Mouse (Mus musculus): Measurements from ENCODE around the gene Brinp1. TPM values are rescaled to one million over a fixed set of nuclear protein-coding genes. Genes with fewer than 3 reads are reported as not detected.

Gene Brinp1
- 0.14 and 0.27 TPM in 2 replicates for polyA plus RNA-seq (2012; rRNA removed)

DNA sequence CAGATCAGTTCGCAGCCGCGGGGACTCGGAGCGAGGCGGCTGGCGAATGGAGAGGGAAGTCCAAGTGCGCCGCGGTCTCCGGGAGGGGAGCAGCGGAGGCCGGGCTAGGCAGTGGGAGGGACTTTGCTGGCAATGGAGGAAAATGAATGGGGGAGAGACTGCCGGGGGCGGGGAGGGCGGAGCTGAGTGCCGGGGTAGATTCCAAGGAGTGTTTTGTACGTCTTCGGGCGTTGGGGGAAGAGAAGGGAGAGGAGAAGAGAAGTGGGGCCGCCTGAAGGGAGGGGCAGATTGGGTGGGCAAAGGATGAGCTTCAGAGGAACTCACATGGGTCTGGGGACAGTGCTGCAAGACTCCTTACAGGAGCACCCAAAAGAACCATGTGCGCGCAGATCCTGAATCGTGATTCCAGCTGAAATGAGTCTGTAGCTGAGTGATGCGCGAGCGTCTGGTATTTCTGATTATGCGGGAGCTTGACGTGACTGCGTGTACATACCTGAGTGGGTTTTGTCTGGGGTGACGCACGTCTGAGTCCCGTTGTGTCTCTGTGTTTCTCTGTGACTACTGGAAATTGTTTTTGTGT, at the start of gene Brinp1:
Brinp1 (minus strand) TSS at position 76 of the 580 bp plus-strand sequence.
- DNase-seq, result no peak
- Histone ChIP-seq H3K4me3 (ENCODE audit: insufficient read depth, low read depth, low read length) (no peak within 1 kb of the TSS), H3K27ac (ENCODE audit: insufficient read depth, low read depth, low read length) (no peak within 1 kb of the TSS), H3K36me3 (ENCODE audit: control insufficient read depth, insufficient read depth, low read length) (no peaks in the 10 kb centered on the region), H3K27me3 (replicated peaks; ENCODE audit: control insufficient read depth, insufficient read depth, low read length) (no peaks in the 10 kb centered on the region), H3K4me1 (ENCODE audit: control insufficient read depth, insufficient read depth, low read length) (no peaks in the 10 kb centered on the region)
- no peak for TF ChIP-seq POLR2A (IDR thresholded peaks at IDR 0.05; ENCODE audit: low read depth, low read length)
- no peak for TF ChIP-seq CTCF (conservative IDR thresholded peaks at IDR 0.05; ENCODE audit: insufficient read depth, insufficient read length, low read depth, low read length)
- 2% methylated on average over 33 of the region's 33 CpGs for WGBS

DNA sequence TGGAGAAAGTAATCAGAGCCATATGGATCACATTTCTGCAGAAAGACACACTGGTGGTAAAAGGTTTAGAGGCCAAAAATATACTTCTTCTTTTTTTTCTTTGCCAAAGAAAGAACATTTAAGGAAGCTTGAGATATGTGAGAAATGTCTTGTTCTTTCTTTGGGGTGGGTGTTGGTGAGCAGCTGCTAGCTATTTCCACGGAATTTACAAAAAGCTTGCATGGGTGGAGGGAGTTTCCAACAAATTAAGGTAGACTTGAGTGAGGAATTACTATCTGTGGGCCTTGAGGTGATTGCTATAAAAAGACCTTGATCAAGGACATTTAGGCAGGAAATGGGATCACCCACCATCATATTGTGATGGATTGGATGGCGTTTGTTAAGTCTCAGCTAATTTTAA, 3.1 kb upstream of the Brinp1 start:
- Histone ChIP-seq H3K27ac (ENCODE audit: insufficient read depth, low read depth, low read length) (no peak overlapping the region), H3K4me1 (ENCODE audit: control insufficient read depth, insufficient read depth, low read length) (no peaks in the 10 kb centered on the region), H3K27me3 (replicated peaks; ENCODE audit: control insufficient read depth, insufficient read depth, low read length) (no peaks in the 10 kb centered on the region), H3K36me3 (ENCODE audit: control insufficient read depth, insufficient read depth, low read length) (no peaks in the 10 kb centered on the region), H3K4me3 (ENCODE audit: insufficient read depth, low read depth, low read length) (no peak overlapping the region)
- DNase-seq, result no peak
- WGBS, result 63% methylated on average over 2 of the region's 2 CpGs
- TF ChIP-seq POLR2A (IDR thresholded peaks at IDR 0.05; ENCODE audit: low read depth, low read length) (no peak), CTCF (conservative IDR thresholded peaks at IDR 0.05; ENCODE audit: insufficient read depth, insufficient read length, low read depth, low read length) (no peak)

DNA sequence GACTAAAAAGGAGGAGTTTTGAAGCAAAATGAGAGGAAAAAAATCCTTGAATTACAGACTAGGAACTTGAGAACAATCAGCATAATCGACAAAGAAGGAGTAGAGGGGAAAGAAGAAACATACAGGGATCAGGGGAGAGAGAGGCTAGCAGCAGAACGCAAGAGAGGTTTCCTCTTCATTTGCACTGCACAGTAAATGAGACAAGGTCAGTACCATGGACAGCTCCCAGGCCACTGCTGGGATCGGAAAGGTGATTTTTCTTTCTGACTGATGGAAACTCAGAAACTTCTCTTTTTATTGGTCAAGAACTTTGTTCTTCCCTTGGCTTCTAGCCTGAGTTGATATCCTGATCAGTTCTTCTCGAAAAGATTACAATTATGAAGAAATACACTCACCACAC, 1.4 kb upstream of the Brinp1 start:
- no peak for TF ChIP-seq POLR2A (IDR thresholded peaks at IDR 0.05; ENCODE audit: low read depth, low read length)
- no peak for TF ChIP-seq CTCF (conservative IDR thresholded peaks at IDR 0.05; ENCODE audit: insufficient read depth, insufficient read length, low read depth, low read length)
- H3K36me3 ChIP-seq (ENCODE audit: control insufficient read depth, insufficient read depth, low read length), result no peaks in the 10 kb centered on the region
- no peaks in the 10 kb centered on the region for H3K4me1 ChIP-seq (ENCODE audit: control insufficient read depth, insufficient read depth, low read length)
- no peak overlapping the region for H3K27ac ChIP-seq (ENCODE audit: insufficient read depth, low read depth, low read length)
- DNase-seq, result peak; percentile 28
- WGBS, result 3% methylated on average over 4 of the region's 4 CpGs
- H3K27me3 ChIP-seq (replicated peaks; ENCODE audit: control insufficient read depth, insufficient read depth, low read length), result no peaks in the 10 kb centered on the region
- no peak overlapping the region for H3K4me3 ChIP-seq (ENCODE audit: insufficient read depth, low read depth, low read length)

DNA sequence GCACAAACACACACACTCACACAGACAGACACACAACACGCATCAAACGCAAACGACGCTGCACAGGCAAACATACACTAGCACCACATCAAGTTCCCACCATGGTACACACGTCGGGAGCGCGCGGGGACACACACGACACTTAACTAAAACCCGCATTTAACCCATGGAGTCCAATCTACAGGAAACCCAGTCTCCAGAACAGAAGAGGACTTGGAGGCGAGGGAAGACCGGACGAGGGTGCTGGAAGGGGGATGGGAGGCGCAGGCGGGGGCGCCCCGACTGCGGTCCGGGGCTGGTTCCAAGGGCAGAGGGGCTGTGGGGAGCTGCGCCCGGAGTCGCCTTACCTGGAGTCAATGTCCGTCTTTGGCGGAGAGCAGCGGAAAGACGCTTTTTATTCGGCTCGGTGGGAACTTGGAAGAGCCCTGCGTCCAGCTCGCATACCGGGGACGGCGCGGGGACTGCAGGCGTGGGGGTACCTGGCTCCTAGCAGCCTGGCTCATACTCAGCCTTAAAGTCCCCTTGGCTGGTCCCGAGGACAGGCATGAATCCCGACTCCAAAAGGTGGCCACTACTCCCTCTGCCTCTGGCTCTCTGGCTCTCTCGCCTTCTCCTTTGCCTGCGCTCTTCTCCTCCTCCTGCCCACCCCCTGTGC, 403 bp downstream of the Brinp1 start:
- no peak for TF ChIP-seq POLR2A (IDR thresholded peaks at IDR 0.05; ENCODE audit: low read depth, low read length)
- TF ChIP-seq CTCF (conservative IDR thresholded peaks at IDR 0.05; ENCODE audit: insufficient read depth, insufficient read length, low read depth, low read length), result no peak
- no peak for DNase-seq
- WGBS, result 2% methylated on average over 40 of the region's 40 CpGs
- no peak overlapping the region for H3K27ac ChIP-seq (ENCODE audit: insufficient read depth, low read depth, low read length)
- no peaks in the 10 kb centered on the region for H3K27me3 ChIP-seq (replicated peaks; ENCODE audit: control insufficient read depth, insufficient read depth, low read length)
- H3K4me3 ChIP-seq (ENCODE audit: insufficient read depth, low read depth, low read length), result no peak overlapping the region
- H3K4me1 ChIP-seq (ENCODE audit: control insufficient read depth, insufficient read depth, low read length), result no peaks in the 10 kb centered on the region
- H3K36me3 ChIP-seq (ENCODE audit: control insufficient read depth, insufficient read depth, low read length), result no peaks in the 10 kb centered on the region

DNA sequence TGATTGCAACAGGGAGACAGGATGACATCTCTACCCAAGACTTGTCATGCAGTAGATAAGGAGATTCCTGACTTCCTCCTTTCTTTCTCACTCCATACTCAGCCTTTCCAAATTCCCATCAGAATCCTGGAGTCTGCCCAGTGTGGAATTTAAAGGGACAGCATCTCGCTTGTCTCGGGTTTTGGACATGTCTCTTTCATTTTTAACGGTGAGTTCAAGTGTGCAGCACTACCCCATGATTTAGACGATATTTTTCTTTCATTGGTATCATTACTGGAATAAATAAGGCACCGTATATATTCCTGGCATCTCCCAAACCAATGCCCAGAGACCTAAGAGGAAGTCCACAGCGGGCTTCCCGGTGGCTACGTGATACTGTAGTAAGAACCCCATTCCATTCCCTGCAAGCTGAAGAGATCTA, 1.1 kb downstream of the Brinp1 start:
- Histone ChIP-seq H3K27ac (ENCODE audit: insufficient read depth, low read depth, low read length) (no peak overlapping the region), H3K36me3 (ENCODE audit: control insufficient read depth, insufficient read depth, low read length) (no peaks in the 10 kb centered on the region), H3K27me3 (replicated peaks; ENCODE audit: control insufficient read depth, insufficient read depth, low read length) (no peaks in the 10 kb centered on the region), H3K4me1 (ENCODE audit: control insufficient read depth, insufficient read depth, low read length) (no peaks in the 10 kb centered on the region), H3K4me3 (ENCODE audit: insufficient read depth, low read depth, low read length) (no peak overlapping the region)
- no peak for DNase-seq
- TF ChIP-seq CTCF (conservative IDR thresholded peaks at IDR 0.05; ENCODE audit: insufficient read depth, insufficient read length, low read depth, low read length) (no peak), POLR2A (IDR thresholded peaks at IDR 0.05; ENCODE audit: low read depth, low read length) (no peak)
- 14% methylated on average over 8 of the region's 8 CpGs for WGBS

DNA sequence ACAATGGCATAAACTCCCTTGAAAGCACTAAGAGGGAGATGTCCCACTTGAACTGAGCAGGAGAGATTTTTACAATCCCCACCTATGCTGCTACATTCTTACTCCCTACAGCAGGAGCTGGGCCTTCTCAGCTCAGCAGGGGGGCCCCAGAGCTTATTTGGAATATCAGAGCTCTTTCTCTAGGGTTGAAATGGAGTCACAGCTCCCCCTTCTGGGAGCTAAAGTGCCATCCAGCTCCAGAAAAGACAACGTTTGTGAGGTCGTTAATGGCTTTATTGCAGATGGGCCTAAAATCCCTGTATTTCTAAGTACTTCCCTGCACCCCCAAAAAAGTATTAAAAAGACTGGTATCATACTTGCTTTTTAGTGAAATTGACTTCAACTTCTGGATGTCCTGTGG, 3.6 kb downstream of the Brinp1 start:
- TF ChIP-seq CTCF (conservative IDR thresholded peaks at IDR 0.05; ENCODE audit: insufficient read depth, insufficient read length, low read depth, low read length) (no peak; the same call in 1 of the 2 replicates), POLR2A (IDR thresholded peaks at IDR 0.05; ENCODE audit: low read depth, low read length) (no peak)
- Histone ChIP-seq H3K27me3 (replicated peaks; ENCODE audit: control insufficient read depth, insufficient read depth, low read length) (no peaks in the 10 kb centered on the region), H3K4me3 (ENCODE audit: insufficient read depth, low read depth, low read length) (no peak overlapping the region), H3K36me3 (ENCODE audit: control insufficient read depth, insufficient read depth, low read length) (no peaks in the 10 kb centered on the region), H3K27ac (ENCODE audit: insufficient read depth, low read depth, low read length) (no peak overlapping the region), H3K4me1 (ENCODE audit: control insufficient read depth, insufficient read depth, low read length) (no peaks in the 10 kb centered on the region)
- WGBS, result 6% methylated on average over 2 of the region's 2 CpGs
- DNase-seq, result no peak

DNA sequence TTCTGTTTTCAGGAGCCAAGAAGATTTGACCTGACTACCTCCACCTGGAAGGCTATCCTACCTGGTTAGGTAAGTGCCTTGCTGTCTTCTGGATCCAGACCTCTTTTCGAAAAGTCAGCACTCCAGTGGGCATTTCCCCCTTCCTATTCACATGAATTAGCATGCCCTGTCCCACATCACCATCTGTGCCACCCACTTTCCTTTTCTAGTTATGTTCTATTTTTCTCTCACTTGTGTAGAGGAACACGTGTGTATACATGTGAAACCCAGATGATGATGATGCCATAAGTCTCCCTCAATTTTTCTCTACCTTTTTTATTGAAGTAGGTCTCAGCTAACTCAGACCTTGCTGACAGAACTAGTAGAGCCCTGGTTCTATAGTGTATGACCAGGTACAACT, 11.3 kb downstream of the Brinp1 start:
- Histone ChIP-seq H3K27me3 (replicated peaks; ENCODE audit: control insufficient read depth, insufficient read depth, low read length) (no peaks in the 10 kb centered on the region), H3K36me3 (ENCODE audit: control insufficient read depth, insufficient read depth, low read length) (no peaks in the 10 kb centered on the region), H3K4me3 (ENCODE audit: insufficient read depth, low read depth, low read length) (no peak overlapping the region), H3K27ac (ENCODE audit: insufficient read depth, low read depth, low read length) (no peak overlapping the region), H3K4me1 (ENCODE audit: control insufficient read depth, insufficient read depth, low read length) (no peaks in the 10 kb centered on the region)
- no peak for DNase-seq
- 79% methylated on average over 2 of the region's 2 CpGs for WGBS
- TF ChIP-seq CTCF (conservative IDR thresholded peaks at IDR 0.05; ENCODE audit: insufficient read depth, insufficient read length, low read depth, low read length) (no peak), POLR2A (IDR thresholded peaks at IDR 0.05; ENCODE audit: low read depth, low read length) (no peak)
